Mouse (Mus musculus) hindbrain, embryonic 10.5 days (tissue): ENCODE measurements around the gene Cntnap1. TPM values are rescaled to one million over a fixed set of nuclear protein-coding genes. Genes with fewer than 3 reads are reported as not detected.

Experiments used
- DNase-seq: peaks from one replicate; pipeline ENCODE4 v3.0.0-alpha.2; 2017; ENCODE audit warnings: low spot score
- H3K27ac ChIP-seq: fragments of 300-500 bp; sonication (generic); 2 replicates; pipeline ENCODE4 v1.5.1; 2016; ENCODE audit warnings: mild to moderate bottlenecking, moderate library complexity
- H3K27me3 ChIP-seq: fragments of 300-500 bp; sonication (generic); 2 replicates; pipeline ENCODE4 v1.6.1; 2016; ENCODE audit warnings: mild to moderate bottlenecking; ENCODE audit not compliant: poor library complexity, insufficient read depth, severe bottlenecking
- H3K36me3 ChIP-seq: fragments of 300-500 bp; sonication (generic); 2 replicates; pipeline ENCODE4 v1.6.1; 2016; ENCODE audit warnings: mild to moderate bottlenecking, moderate library complexity
- H3K4me1 ChIP-seq: fragments of 300-500 bp; sonication (generic); replicated peaks from 2 replicates; pipeline ENCODE4 v1.6.1; 2016; ENCODE audit warnings: mild to moderate bottlenecking
- H3K4me3 ChIP-seq: fragments of 300-500 bp; sonication (generic); 2 replicates; pipeline ENCODE4 v1.5.1; 2016; ENCODE audit warnings: mild to moderate bottlenecking, moderate library complexity
- H3K9me3 ChIP-seq: fragments of 300-500 bp; sonication (generic); 2 replicates; pipeline ENCODE4 v1.6.1; 2016; ENCODE audit warnings: mild to moderate bottlenecking, moderate library complexity
- WGBS: fragments of 180-500 bp; shearing (Covaris S2); methylation state at CpG from one replicate; pipeline ENCODE4 v1.1.7; 2016; 5-methylcytosine and 5-hydroxymethylcytosine counted together
- polyA plus RNA-seq: library from polyadenylated mRNA; unstranded; fragments of >200 nt; fragmentation: Nextera tagmentation; extraction: Ambion mirVana; gene quantifications from 2 replicates; pipeline ENCODE4 v1.2.1, GENCODE M21; 2016

Gene Cntnap1
- polyA plus RNA-seq, 1 experiment from 2014 or later: 0.71 TPM

DNA sequence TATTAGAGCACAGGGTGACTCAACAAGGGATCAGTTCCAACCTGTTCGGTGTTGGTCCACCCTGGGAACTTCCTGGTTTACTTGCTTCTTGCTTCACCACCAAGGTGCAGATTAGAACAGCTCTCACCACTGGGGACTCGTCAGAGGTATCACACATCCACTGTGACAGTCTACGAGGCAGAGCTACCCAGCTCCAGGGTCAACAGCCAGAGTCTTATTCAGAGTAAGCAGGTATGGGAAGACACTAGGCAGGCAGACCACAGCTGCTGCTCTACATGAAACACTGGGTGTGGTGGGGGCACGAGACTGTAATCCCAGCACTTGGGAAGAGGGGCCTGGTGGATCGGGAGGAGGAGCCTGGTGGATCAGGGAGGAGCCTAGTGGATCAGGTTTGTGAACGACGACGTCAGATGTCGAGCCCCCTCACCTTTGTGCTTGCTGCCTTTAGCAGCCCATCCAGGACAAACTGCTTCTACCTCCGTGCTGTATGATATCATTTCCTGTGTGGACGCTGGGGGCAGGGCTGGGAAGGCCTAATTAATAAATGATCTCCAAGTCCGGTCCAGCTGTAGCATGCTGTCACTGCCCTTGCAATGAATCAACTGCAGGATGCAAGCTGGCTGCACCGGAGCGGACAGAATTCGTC is 31.7 kb upstream of the Cntnap1 start:
- WGBS: 32% methylated on average over 15 of the region's 15 CpGs
- H3K27me3 ChIP-seq: peaks cover 33% of the 10 kb centered on the region
- H3K9me3 ChIP-seq: no peaks in the 10 kb centered on the region
- peak; percentile 57 for DNase-seq
- no peaks in the 10 kb centered on the region for H3K36me3 ChIP-seq
- peak overlapping the region; percentile 35 for H3K4me3 ChIP-seq
- H3K27ac ChIP-seq: peak overlapping the region; percentile 72
- peaks cover 22% of the 10 kb centered on the region for H3K4me1 ChIP-seq

DNA sequence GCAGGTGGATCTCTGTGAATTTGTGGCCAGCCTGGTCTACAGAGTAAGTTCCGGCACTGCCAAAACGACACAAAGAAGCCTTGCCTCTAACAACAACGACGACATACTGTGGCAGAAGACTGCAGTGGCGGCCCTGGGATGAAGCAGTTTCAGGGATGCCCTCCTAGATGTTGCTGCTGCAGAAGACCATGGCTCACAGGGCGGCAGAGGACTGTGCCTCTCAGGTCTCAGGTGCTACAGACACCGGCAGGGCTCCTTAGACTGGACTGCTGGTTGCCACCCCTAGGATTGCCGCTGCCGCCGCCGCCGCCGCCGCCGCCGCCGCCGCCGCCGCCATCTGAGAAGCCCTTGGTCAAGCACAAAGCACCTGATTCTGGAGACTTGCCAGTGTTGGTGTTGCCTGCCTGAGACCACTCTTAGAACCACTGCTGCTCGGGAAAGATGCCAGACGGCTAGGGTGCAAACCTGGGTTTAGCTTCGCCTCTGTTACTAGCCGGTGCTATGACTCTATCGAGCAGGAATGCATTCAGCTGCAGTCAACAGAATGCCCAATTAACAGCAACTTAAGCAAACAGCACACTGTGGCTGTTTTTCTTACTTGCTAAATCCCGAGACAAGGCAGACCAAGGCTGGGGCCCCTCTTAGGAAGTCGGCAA is 30.0 kb upstream of the Cntnap1 start:
- 55% methylated on average over 27 of the region's 27 CpGs for WGBS
- Histone ChIP-seq H3K4me3 (peak overlapping the region; percentile 40), H3K4me1 (peaks cover 26% of the 10 kb centered on the region), H3K9me3 (no peaks in the 10 kb centered on the region), H3K27me3 (peaks cover 33% of the 10 kb centered on the region), H3K27ac (peak overlapping the region; percentile 57), H3K36me3 (no peaks in the 10 kb centered on the region)
- no peak for DNase-seq

DNA sequence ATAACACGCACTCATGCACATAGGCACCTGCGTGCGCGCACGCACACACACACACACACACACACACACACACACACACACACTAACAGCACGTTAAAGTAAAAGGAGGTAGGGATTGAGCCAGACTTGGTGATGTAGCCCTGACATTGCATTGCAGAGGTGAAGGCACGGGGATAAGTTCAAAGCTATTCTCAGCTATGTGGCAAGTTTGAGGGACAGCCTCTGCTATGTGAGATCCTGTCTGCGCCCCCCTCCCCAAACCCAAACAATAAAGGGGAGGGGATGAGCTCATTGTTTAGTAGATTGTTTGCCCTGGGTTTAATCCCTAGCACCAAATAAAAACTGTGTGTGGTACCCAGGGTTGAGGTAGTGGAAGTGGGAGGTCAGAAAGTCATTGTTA is 29.2 kb upstream of the Cntnap1 start:
- peaks cover 26% of the 10 kb centered on the region for H3K4me1 ChIP-seq
- no peak overlapping the region for H3K4me3 ChIP-seq
- H3K36me3 ChIP-seq: no peaks in the 10 kb centered on the region
- DNase-seq: no peak
- H3K27me3 ChIP-seq: peaks cover 33% of the 10 kb centered on the region
- no peaks in the 10 kb centered on the region for H3K9me3 ChIP-seq
- 79% methylated on average over 8 of the region's 8 CpGs for WGBS
- no peak overlapping the region for H3K27ac ChIP-seq

DNA sequence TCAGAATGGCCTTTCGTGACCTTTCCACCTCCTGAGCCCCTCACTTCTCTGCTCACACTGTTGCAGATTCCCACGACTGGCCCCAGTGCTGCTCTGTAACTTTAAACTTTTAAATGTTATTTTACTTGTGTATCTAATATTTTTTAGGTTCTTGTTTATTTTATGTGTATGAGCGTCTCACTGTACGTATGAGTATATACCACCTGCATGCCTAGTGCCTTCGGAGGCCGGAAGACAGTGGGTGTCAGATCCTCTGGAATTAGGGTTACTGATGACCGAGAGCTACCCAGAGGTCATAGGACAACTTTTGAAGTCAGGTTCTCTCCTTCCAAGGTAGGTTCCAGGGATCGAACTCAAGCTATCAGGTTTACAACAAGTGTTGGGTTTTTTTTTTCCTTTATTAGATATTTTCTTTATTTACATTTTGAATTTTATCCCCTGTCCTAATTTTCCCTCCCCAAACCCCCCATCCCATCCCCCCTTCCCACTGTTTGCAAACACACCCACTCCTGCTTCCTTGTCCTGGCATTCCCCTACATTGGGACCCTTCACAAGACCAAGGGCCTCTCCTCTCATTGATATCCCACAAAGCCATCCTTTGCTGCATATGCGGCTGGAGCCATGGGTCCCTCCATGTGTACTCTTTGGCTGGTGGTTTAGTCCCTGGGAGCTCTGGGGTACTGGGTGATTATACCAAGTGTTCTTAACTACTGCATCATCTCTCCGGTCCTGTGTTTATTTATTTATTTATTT is 27.9 kb upstream of the Cntnap1 start:
- 89% methylated on average over 10 of the region's 10 CpGs for WGBS
- Histone ChIP-seq H3K36me3 (no peaks in the 10 kb centered on the region), H3K9me3 (no peaks in the 10 kb centered on the region), H3K27ac (no peak overlapping the region), H3K4me3 (no peak overlapping the region), H3K4me1 (peaks cover 26% of the 10 kb centered on the region), H3K27me3 (peaks cover 33% of the 10 kb centered on the region)
- DNase-seq: no peak

DNA sequence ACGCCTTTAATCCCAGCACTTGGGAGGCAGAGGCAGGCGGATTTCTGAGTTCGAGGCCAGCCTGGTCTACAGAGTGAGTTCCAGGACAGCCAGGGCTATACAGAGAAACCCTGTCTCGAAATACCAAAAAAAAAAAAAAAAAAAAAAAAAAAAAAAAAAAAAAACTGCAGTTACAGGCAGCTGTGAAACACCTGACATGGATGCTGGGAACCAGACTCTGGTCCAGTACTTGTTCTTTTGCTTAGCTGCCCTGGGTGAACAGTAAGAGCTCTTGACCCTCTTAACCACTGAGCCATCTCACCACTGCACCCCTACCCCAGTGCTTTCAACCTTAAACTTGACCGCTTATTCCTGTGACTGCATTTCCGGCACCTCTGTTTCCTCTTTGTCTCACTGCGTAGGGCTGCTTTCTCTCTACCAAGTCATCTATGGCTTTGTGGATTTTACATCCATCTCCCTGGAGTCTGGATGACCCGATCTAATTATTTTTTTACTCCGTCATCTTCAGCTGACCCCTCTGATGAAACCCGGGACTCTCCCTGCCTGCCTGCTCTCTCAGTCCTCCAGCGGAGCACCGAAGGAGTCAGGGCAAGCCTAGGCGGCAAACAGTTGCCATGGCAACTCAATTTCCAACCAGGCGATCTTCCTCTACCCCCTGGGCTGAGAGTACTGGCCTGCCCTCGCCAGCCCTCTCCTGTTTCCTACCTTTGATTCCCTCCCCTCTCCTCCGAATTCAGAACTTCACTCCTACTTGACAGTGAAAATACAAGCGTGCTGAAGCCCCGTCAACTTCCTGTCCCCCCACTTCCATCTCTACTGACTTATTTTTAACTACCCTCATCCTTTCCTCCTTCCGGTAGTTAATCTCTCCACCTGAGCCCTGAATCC is 26.7 kb upstream of the Cntnap1 start:
- H3K4me1 ChIP-seq: peaks cover 22% of the 10 kb centered on the region
- H3K4me3 ChIP-seq: peak overlapping the region; percentile 45
- DNase-seq: peak; percentile 75
- H3K36me3 ChIP-seq: no peaks in the 10 kb centered on the region
- peaks cover 32% of the 10 kb centered on the region for H3K27me3 ChIP-seq
- H3K9me3 ChIP-seq: no peaks in the 10 kb centered on the region
- H3K27ac ChIP-seq: peak overlapping the region; percentile 71
- 21% methylated on average over 18 of the region's 19 CpGs for WGBS

DNA sequence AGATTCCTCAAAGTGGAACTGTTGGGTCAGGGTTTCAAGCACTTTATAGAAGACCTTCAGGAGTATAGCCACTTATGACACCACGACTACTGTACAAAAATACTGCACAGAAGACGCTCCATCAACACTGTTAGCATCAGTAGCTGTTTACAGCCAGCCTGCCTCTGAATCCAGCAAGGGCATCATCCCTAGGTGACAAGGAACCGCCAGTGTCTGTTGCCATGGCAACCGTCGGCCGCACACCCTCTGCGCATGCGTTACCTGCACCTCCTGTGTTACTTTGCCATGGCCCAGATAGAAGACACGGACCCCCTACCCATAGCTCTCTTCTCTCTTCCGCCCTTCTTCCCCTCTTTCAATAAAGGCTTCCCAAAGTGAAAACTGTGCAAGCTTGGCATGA is 23.9 kb upstream of the Cntnap1 start:
- H3K27me3 ChIP-seq: peaks cover 8% of the 10 kb centered on the region
- no peak overlapping the region for H3K4me3 ChIP-seq
- no peaks in the 10 kb centered on the region for H3K9me3 ChIP-seq
- peaks cover 14% of the 10 kb centered on the region for H3K4me1 ChIP-seq
- DNase-seq: peak; percentile 57
- no peaks in the 10 kb centered on the region for H3K36me3 ChIP-seq
- H3K27ac ChIP-seq: no peak overlapping the region
- WGBS: 25% methylated on average over 10 of the region's 10 CpGs

DNA sequence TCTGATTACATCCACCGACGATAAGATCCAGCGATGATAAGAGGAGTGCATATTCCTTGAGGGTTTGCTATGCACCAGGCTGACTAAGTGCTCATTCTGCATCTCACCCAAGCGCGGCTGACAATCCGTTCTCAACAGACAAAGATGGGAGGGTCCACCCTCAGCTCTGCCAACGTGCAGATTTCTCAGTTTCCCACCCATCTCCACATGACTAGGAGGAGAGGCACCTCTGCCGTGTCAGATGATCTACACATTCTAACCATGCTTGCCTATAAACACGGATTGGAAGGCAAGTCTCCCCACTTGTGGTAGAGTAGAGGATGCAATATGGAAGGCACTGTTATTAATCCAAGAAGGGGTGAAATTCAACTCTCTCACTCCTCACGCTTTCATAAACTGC is 21.6 kb upstream of the Cntnap1 start:
- H3K4me3 ChIP-seq: no peak overlapping the region
- H3K27ac ChIP-seq: no peak overlapping the region
- 76% methylated on average over 10 of the region's 10 CpGs for WGBS
- H3K27me3 ChIP-seq: no peaks in the 10 kb centered on the region
- no peaks in the 10 kb centered on the region for H3K9me3 ChIP-seq
- DNase-seq: no peak
- H3K4me1 ChIP-seq: peaks cover 10% of the 10 kb centered on the region
- no peaks in the 10 kb centered on the region for H3K36me3 ChIP-seq

DNA sequence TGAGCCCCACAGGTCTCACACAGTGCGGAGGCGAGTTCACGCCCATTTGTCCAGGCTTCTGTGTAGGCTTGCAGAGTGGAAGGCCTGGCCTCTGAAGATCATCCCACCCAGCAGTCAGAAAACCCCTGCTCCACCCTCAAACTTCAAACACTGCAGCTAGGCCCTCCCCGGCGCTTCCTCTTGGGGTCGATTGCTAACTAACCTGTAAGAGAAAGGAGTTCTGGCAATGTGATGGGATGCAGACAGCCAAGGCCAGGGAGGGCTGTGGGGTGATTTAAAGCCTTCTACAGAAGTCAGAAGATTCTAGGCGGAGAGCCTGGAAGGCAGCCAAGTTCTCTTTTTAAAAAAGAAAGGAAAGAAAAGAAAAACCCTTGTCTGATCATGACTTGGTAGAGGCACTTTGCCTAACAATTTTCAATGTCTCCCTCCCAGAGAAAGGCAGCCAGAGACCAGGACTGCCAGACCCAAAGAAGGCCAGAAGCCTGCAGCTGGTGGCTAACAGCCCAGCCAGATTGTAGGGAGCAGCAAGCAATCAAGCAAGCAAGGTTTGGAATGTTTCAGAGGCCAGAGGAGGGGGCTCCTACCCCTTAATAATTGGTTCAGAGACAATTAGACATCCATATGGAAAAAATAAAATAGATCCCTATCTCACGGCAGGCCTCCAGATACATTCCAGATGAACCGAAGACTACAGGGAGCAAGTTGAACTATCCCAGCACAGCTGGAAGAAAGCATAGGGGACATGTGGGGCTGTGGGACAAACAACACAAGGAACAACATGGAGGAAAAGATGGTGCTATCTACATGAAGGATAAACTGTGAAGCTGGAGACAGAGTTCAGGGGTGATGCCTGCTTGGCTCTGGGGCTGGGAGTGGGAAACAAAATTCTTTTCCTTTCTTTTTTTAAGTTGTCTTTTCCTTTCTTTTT is 20.9 kb upstream of the Cntnap1 start:
- Histone ChIP-seq H3K27ac (no peak overlapping the region), H3K9me3 (no peaks in the 10 kb centered on the region), H3K27me3 (no peaks in the 10 kb centered on the region), H3K4me1 (peaks cover 6% of the 10 kb centered on the region; the same call in 1 of the 2 replicates), H3K4me3 (no peak overlapping the region), H3K36me3 (no peaks in the 10 kb centered on the region)
- DNase-seq: no peak
- 69% methylated on average over 9 of the region's 9 CpGs for WGBS

DNA sequence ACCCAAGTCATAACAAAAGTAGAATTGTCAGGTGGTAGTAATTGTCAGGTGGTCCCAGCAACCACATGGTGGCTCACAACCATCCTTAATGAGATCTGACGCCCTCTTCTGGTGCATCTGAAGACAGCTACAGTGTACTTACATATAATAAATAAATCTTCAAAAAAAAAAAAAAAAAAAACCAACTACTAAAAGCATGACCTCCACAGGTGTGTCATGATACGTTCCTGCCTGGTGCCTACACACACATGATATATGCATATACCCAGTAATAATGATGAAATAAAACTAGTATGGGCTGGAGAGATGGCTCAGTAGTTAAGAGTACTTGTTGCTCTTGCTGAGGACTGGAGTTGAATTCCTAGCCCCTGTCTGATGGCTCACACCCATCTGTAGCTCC is 19.3 kb upstream of the Cntnap1 start:
- WGBS: 43% methylated on average over 2 of the region's 2 CpGs
- Histone ChIP-seq H3K27ac (no peak overlapping the region), H3K27me3 (peaks cover 15% of the 10 kb centered on the region), H3K9me3 (no peaks in the 10 kb centered on the region), H3K36me3 (no peaks in the 10 kb centered on the region), H3K4me3 (no peak overlapping the region), H3K4me1 (peaks cover 16% of the 10 kb centered on the region)
- DNase-seq: no peak

DNA sequence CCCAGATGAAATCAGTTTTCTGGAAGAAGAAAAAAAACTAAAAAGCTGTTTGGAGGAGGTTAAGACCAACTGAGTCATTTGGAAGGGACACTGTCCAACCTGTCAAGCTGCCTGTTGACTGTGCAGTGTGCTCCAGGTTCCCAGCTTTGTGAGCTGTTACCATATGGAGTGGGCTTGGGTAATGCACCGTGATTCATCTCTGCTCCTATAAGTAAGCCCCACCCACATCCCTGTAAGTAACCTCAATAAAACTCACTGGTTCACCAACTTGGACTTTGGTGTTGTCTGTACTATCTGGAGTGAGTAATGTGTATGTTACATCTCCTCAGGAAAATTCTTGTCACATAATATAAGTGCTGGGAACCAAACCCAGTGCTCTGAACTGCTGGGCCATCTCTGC is 17.5 kb upstream of the Cntnap1 start:
- 88% methylated on average over 1 of the region's 1 CpGs for WGBS
- Histone ChIP-seq H3K9me3 (no peaks in the 10 kb centered on the region), H3K4me3 (no peak overlapping the region), H3K27ac (no peak overlapping the region), H3K4me1 (peaks cover 21% of the 10 kb centered on the region), H3K36me3 (no peaks in the 10 kb centered on the region), H3K27me3 (peaks cover 31% of the 10 kb centered on the region)
- DNase-seq: no peak

DNA sequence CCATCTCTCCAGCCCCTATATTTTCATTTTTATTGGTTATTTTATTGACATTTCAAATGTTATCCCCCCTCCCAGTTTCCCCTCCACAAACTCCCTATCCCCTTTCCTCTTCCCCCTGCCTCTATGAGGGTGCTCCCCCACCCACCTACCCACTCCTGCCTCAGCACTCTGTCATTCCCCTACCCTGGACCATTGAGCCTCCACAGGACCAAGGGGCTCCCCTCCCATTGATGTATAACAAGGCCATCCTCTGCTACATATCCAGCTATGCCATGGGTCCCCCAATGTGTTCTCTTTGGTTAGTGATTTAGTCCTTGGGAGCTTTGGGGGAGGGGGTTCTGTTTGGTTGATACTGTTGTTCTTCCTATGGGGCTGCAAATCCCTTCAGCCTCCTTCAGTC is 15.7 kb upstream of the Cntnap1 start:
- DNase-seq: no peak
- H3K27me3 ChIP-seq: peaks cover 42% of the 10 kb centered on the region
- no peaks in the 10 kb centered on the region for H3K36me3 ChIP-seq
- H3K27ac ChIP-seq: no peak overlapping the region
- no peaks in the 10 kb centered on the region for H3K9me3 ChIP-seq
- H3K4me1 ChIP-seq: peaks cover 14% of the 10 kb centered on the region
- H3K4me3 ChIP-seq: no peak overlapping the region

DNA sequence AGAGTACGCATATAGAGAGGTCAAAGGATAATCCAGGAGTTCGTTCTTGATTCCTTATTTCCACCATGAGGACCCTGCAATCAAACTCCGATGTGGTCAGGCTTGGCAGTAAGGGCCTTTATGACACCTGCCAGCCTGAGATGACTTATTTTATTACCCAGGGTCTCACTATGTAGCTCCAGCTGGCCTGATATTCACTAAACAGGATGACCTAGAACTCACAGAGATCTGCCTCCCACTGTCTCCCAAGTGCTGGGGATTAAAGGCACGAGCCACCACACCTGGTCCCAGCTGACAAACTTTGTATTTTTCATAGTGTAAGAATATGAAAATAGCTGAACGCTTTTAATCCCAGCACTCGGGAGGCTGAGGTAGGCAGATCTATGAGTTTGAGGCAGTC is 15.2 kb upstream of the Cntnap1 start:
- Histone ChIP-seq H3K27ac (no peak overlapping the region), H3K27me3 (peaks cover 42% of the 10 kb centered on the region), H3K9me3 (no peaks in the 10 kb centered on the region), H3K4me1 (peaks cover 14% of the 10 kb centered on the region), H3K36me3 (no peaks in the 10 kb centered on the region), H3K4me3 (no peak overlapping the region; the same call in 1 of the 2 replicates)
- DNase-seq: no peak
- WGBS: 67% methylated on average over 6 of the region's 6 CpGs
